ENCODE assay signal across 26 mouse cellular contexts in genomic region chr10:23089271-23089670, GRCm38 (mm10).
DNase-seq lines count a peak whose midpoint lies in the region; ATAC-seq and TF ChIP-seq lines count a peak whose summit lies in the region.
"Had no signal": no experiment of that assay in that cellular context is flagged by ENCODE, and none has a peak within 500 bp of the region (broad histone marks: within the 10 kb centered on the region; RNA-seq: fewer than 3 reads in every experiment).

No protein-coding gene starts in this region.

- H3K27ac ChIP-seq in embryonic facial prominence, embryonic 14.5 days (replicated peaks; ENCODE audit: low read depth, low read length): no peak overlapping the region
- H3K27ac ChIP-seq in embryonic facial prominence, embryonic 10.5 days (replicated peaks): no peak overlapping the region
- no peak overlapping the region for H3K27ac ChIP-seq in lung, postnatal 0 days (ENCODE audit: low read length)
- H3K27ac ChIP-seq in layer of hippocampus, adult 2 months: no peak overlapping the region
- H3K27ac ChIP-seq: embryonic facial prominence, embryonic 12.5 days; forebrain, embryonic 12.5 days; forebrain, embryonic 15.5 days; heart, embryonic 15.5 days; hindbrain, embryonic 14.5 days; hindbrain, postnatal 0 days had no signal

- no peak for TF ChIP-seq EP300 in lung, postnatal 0 days (IDR thresholded peaks at IDR 0.05)

- no peaks in the 10 kb centered on the region for H3K9me3 ChIP-seq in embryonic facial prominence, embryonic 14.5 days (ENCODE audit: control insufficient read depth, low read length)
- no peaks in the 10 kb centered on the region for H3K9me3 ChIP-seq in embryonic facial prominence, embryonic 10.5 days
- H3K9me3 ChIP-seq in lung, postnatal 0 days (ENCODE audit: low read length): no peaks in the 10 kb centered on the region
- H3K9me3 ChIP-seq: embryonic facial prominence, embryonic 12.5 days; forebrain, embryonic 12.5 days; forebrain, embryonic 15.5 days; heart, embryonic 12.5 days; heart, embryonic 15.5 days had no signal

- H3K27me3 ChIP-seq in embryonic facial prominence, embryonic 14.5 days (replicated peaks; ENCODE audit: control insufficient read depth, insufficient read depth, low read length): no peaks in the 10 kb centered on the region
- H3K27me3 ChIP-seq in embryonic facial prominence, embryonic 10.5 days (replicated peaks; ENCODE audit: low read depth, poor library complexity, severe bottlenecking): no peaks in the 10 kb centered on the region
- H3K27me3 ChIP-seq in lung, postnatal 0 days (replicated peaks; ENCODE audit: insufficient read depth, low read length): no peaks in the 10 kb centered on the region
- H3K27me3 ChIP-seq: embryonic facial prominence, embryonic 12.5 days; forebrain, embryonic 12.5 days; forebrain, embryonic 15.5 days; heart, embryonic 12.5 days; heart, embryonic 15.5 days had no signal

- TF ChIP-seq CTCF in lung, postnatal 0 days (IDR thresholded peaks at IDR 0.05): no peak
- TF ChIP-seq CTCF in layer of hippocampus, adult 2 months (conservative IDR thresholded peaks at IDR 0.05): no peak

- DNase-seq in embryonic facial prominence, embryonic 14.5 days (ENCODE audit: low spot score): peak; percentile 26
- DNase-seq in embryonic facial prominence, embryonic 10.5 days (ENCODE audit: low spot score): no peak
- no peak for DNase-seq in lung, postnatal 0 days (ENCODE audit: low spot score)
- DNase-seq in lung, postnatal 4 days: no peak
- DNase-seq in gastrocnemius, postnatal 25 days: peak; percentile 40
- DNase-seq in thymus, adult 18-20 months: no peak
- no peak for DNase-seq in layer of hippocampus, adult 2 months (ENCODE audit: low spot score in 2 of 2)
- DNase-seq: adrenal gland, adult 8-10 months; adrenal gland, postnatal 25 days; cerebellum, adult 18-20 months; cerebellum, adult 9-10 months; cerebellum, postnatal 14 days; heart, adult 18-20 months; heart, postnatal 10 days; heart, postnatal 36 days had no signal

- no peak overlapping the region for H3K4me3 ChIP-seq in embryonic facial prominence, embryonic 14.5 days (ENCODE audit: low read depth, low read length)
- no peak overlapping the region for H3K4me3 ChIP-seq in embryonic facial prominence, embryonic 10.5 days
- no peak overlapping the region for H3K4me3 ChIP-seq in lung, postnatal 0 days (ENCODE audit: low read depth, low read length)
- no peak overlapping the region for H3K4me3 ChIP-seq in layer of hippocampus, adult 2 months
- H3K4me3 ChIP-seq: embryonic facial prominence, embryonic 12.5 days; erythroblast, embryonic 14.5 days; forebrain, embryonic 12.5 days; forebrain, embryonic 15.5 days; heart, embryonic 12.5 days; heart, embryonic 15.5 days had no signal

- no peak overlapping the region for H3K4me2 ChIP-seq in embryonic facial prominence, embryonic 14.5 days (ENCODE audit: low read depth, low read length)
- H3K4me2 ChIP-seq in lung, postnatal 0 days (replicated peaks; ENCODE audit: low read depth, low read length): no peak overlapping the region
- H3K4me2 ChIP-seq: embryonic facial prominence, embryonic 12.5 days; forebrain, embryonic 12.5 days; forebrain, embryonic 15.5 days; heart, embryonic 12.5 days; heart, embryonic 15.5 days; hindbrain, embryonic 14.5 days had no signal

- no peak overlapping the region for H3K9ac ChIP-seq in embryonic facial prominence, embryonic 14.5 days (ENCODE audit: low read depth, low read length)
- H3K9ac ChIP-seq in lung, postnatal 0 days (replicated peaks; ENCODE audit: low read depth): no peak overlapping the region
- H3K9ac ChIP-seq: embryonic facial prominence, embryonic 12.5 days; forebrain, embryonic 12.5 days; forebrain, embryonic 15.5 days; heart, embryonic 12.5 days; heart, embryonic 15.5 days; hindbrain, embryonic 14.5 days had no signal

- no peaks in the 10 kb centered on the region for H3K36me3 ChIP-seq in embryonic facial prominence, embryonic 14.5 days (ENCODE audit: control insufficient read depth, insufficient read depth, low read length)
- H3K36me3 ChIP-seq in embryonic facial prominence, embryonic 10.5 days (replicated peaks): no peaks in the 10 kb centered on the region
- H3K36me3 ChIP-seq in lung, postnatal 0 days (ENCODE audit: insufficient read depth, low read length): no peaks in the 10 kb centered on the region
- H3K36me3 ChIP-seq: embryonic facial prominence, embryonic 12.5 days; forebrain, embryonic 12.5 days; forebrain, embryonic 15.5 days; heart, embryonic 12.5 days; heart, embryonic 15.5 days had no signal

- H3K4me1 ChIP-seq in embryonic facial prominence, embryonic 14.5 days (ENCODE audit: control insufficient read depth, insufficient read depth, low read length): peaks cover 5% of the 10 kb centered on the region
- H3K4me1 ChIP-seq in embryonic facial prominence, embryonic 10.5 days: peaks cover 17% of the 10 kb centered on the region
- no peaks in the 10 kb centered on the region for H3K4me1 ChIP-seq in lung, postnatal 0 days (ENCODE audit: insufficient read depth, low read depth, low read length)
- H3K4me1 ChIP-seq: forebrain, embryonic 12.5 days; forebrain, embryonic 15.5 days; heart, embryonic 15.5 days had no signal

- WGBS in embryonic facial prominence, embryonic 14.5 days: 78% methylated on average over 6 of the region's 6 CpGs
- WGBS in embryonic facial prominence, embryonic 10.5 days: 88% methylated on average over 6 of the region's 6 CpGs
- WGBS in lung, postnatal 0 days: 65% methylated on average over 6 of the region's 6 CpGs

- ATAC-seq in embryonic facial prominence, embryonic 14.5 days (ENCODE audit: low read depth): no peak
- ATAC-seq in lung, postnatal 0 days: peak; percentile 26; the same call in 1 of the 2 replicates
- ATAC-seq in granulocyte monocyte progenitor cell, adult 5-6 weeks (replicated peaks; ENCODE audit: poor library complexity, severe bottlenecking): no peak
- ATAC-seq: activated CD4-positive, CD25-positive, alpha-beta regulatory T cell, adult 4 months; forebrain, embryonic 15.5 days; hindbrain, postnatal 0 days; intestine, postnatal 0 days had no signal

Comparison
In these comparisons a context has a peak if more than half of its experiments do, and no peak if none do; other contexts are left out.
1. DNase-seq: peak in embryonic facial prominence, embryonic 14.5 days (single experiment) and gastrocnemius, postnatal 25 days (single experiment); none in embryonic facial prominence, embryonic 10.5 days (single experiment), lung, postnatal 0 days (single experiment), lung, postnatal 4 days (0 of 2), thymus, adult 18-20 months (0 of 2) and layer of hippocampus, adult 2 months (0 of 2).